Mouse (Mus musculus) MEL (cell line): Measurements from ENCODE around the gene Ryk.

Source experiments
- CHD2 ChIP-seq: IDR thresholded peaks from 2 replicates; pipeline ENCODE4 v1.6.1; 2011; ENCODE audit warnings: low read length, improper control_type of control experiment
- CTCF ChIP-seq, 3 experiments: IDR thresholded peaks in 2 of 3; conservative IDR thresholded peaks in 1 of 3; 2 replicates each; pipeline ENCODE4 v1.5.1; 2011 to 2012; ENCODE audit warnings: low read length in 3 of 3, low read depth in 2 of 3, mild to moderate bottlenecking in 2 of 3, improper control_type of control experiment in 1 of 3, inconsistent platforms in 1 of 3, mixed read lengths in 1 of 3, moderate library complexity in 1 of 3; ENCODE audit not compliant: control insufficient read depth in 1 of 3, insufficient read depth in 1 of 3, poor library complexity in 1 of 3, severe bottlenecking in 1 of 3
- E2F4 ChIP-seq: IDR thresholded peaks from 2 replicates; pipeline ENCODE4 v1.6.1; 2011; ENCODE audit warnings: low read depth, low read length, improper control_type of control experiment, borderline replicate concordance
- EP300 ChIP-seq, 2 experiments: IDR thresholded peaks; 2 replicates each; pipeline ENCODE4 v1.6.1; 2011; ENCODE audit warnings: improper control_type of control experiment in 2 of 2, low read length in 2 of 2, low read depth in 1 of 2, mild to moderate bottlenecking in 1 of 2
- MAX ChIP-seq: IDR thresholded peaks from 2 replicates; pipeline ENCODE4 v1.6.1; 2011; ENCODE audit warnings: low read length, improper control_type of control experiment
- MEF2A ChIP-seq: IDR thresholded peaks from 2 replicates; pipeline ENCODE4 v1.6.1; 2014; ENCODE audit warnings: low read depth, mild to moderate bottlenecking, inconsistent platforms, low read length, improper control_type of control experiment; ENCODE audit not compliant: poor library complexity, insufficient replicate concordance, severe bottlenecking; ENCODE audit errors: extremely low read depth
- MYC ChIP-seq: IDR thresholded peaks from 2 replicates; pipeline ENCODE4 v1.6.1; 2011; ENCODE audit warnings: low read depth, mild to moderate bottlenecking, low read length, improper control_type of control experiment, moderate library complexity
- NELFE ChIP-seq: IDR thresholded peaks from 2 replicates; pipeline ENCODE4 v1.6.1; 2011; ENCODE audit warnings: low read depth, low read length, improper control_type of control experiment
- POLR2A ChIP-seq, 2 experiments: IDR thresholded peaks; 2 replicates each; pipeline ENCODE4 v1.6.1; 2011 to 2012; ENCODE audit warnings: low read length in 2 of 2, mild to moderate bottlenecking in 2 of 2, control low read depth in 1 of 2, improper control_type of control experiment in 1 of 2, low read depth in 1 of 2, moderate library complexity in 1 of 2; ENCODE audit not compliant: control insufficient read depth in 1 of 2, insufficient read depth in 1 of 2, poor library complexity in 1 of 2
- SIN3A ChIP-seq: IDR thresholded peaks from 2 replicates; pipeline ENCODE4 v1.6.1; 2012; ENCODE audit warnings: low read length, improper control_type of control experiment, inconsistent platforms

DNA sequence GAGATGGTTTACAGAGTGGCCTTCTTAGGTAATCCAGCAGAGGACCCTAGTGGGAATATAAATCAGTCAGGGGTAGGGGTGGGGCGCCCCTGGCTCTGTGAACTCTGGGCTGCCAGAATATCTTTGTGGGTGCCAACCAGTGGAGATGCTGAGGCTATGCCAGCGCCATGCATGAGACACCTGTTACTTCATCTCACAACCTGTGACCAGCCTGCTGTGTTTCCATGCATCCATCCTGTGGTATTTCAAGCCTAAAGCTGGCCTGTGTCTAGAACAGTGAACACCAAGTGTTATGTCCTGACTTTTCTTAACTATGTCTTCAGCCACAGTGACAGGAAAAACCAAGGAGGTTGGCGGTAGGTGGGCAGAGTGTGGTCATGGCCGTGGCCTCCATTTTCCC lies 3.2 kb upstream of the Ryk start:
- TF ChIP-seq CTCF (IDR thresholded peaks at IDR 0.05 in 2 of 3, conservative IDR thresholded peaks at IDR 0.05 in 1 of 3; ENCODE audit: control insufficient read depth in 1 of 3, insufficient read depth in 1 of 3, low read depth in 2 of 3, low read length in 3 of 3, poor library complexity in 1 of 3, severe bottlenecking in 1 of 3) (no peak), POLR2A (IDR thresholded peaks at IDR 0.05; ENCODE audit: control insufficient read depth in 1 of 2, insufficient read depth in 1 of 2, low read depth in 1 of 2, low read length in 2 of 2, poor library complexity in 1 of 2) (no peak), MAX (no peak), EP300 (IDR thresholded peaks at IDR 0.05; ENCODE audit: low read depth in 1 of 2, low read length in 2 of 2) (no peak), NELFE (no peak), SIN3A (no peak), MYC (no peak), CHD2 (no peak), MEF2A (no peak), E2F4 (no peak)
